Mouse (Mus musculus) retina, postnatal 7 days (tissue): ENCODE measurements at regions not wholly inside any gene's neighbourhood (a gene's known extent, or its start where the extent isn't known, plus 50 kb on each side); places are given as distances from the start of the nearest gene placed in this dataset.

Experiments
- DNase-seq: peaks from one replicate; pipeline ENCODE4 v3.0.0-alpha.2; 2012; ENCODE audit warnings: low read depth, low spot score

- DNase-seq: no peak
Observed at GRCm38 (mm10) chr12:12882931-12883553, 58.7 kb downstream of the Mycn start.

GRCm38 (mm10) chr12:12878031-12878430 is 63.7 kb downstream of the Mycn start:
- no peak for DNase-seq

- DNase-seq: no peak
Observed at GRCm38 (mm10) chr12:12877539-12877938, 64.2 kb downstream of the Mycn start.

GRCm38 (mm10) chr12:12875976-12876745 is 65.6 kb downstream of the Mycn start:
- DNase-seq: no peak

GRCm38 (mm10) chr12:12873551-12873950 is 68.2 kb downstream of the Mycn start:
- no peak for DNase-seq

GRCm38 (mm10) chr12:12872974-12873373 is 68.7 kb downstream of the Mycn start:
- no peak for DNase-seq

GRCm38 (mm10) chr12:12871272-12871671 is 70.4 kb downstream of the Mycn start:
- no peak for DNase-seq

GRCm38 (mm10) chr12:12866590-12866989 is 75.1 kb downstream of the Mycn start:
- DNase-seq: no peak

GRCm38 (mm10) chr12:12850681-12851080 is 91.0 kb downstream of the Mycn start:
- no peak for DNase-seq

GRCm38 (mm10) chr12:12846716-12847115 is 95.0 kb downstream of the Mycn start:
- DNase-seq: no peak

- DNase-seq: peak; percentile 14
Observed at GRCm38 (mm10) chr12:12842247-12842957, 99.3 kb downstream of the Mycn start.

- DNase-seq: no peak
Observed at GRCm38 (mm10) chr12:12841385-12842238, 100.1 kb downstream of the Mycn start.

- no peak for DNase-seq
Observed at GRCm38 (mm10) chr12:12840661-12841384, 100.9 kb downstream of the Mycn start.

GRCm38 (mm10) chr12:12837775-12838174 is 103.9 kb downstream of the Mycn start:
- DNase-seq: no peak

- no peak for DNase-seq
Observed at GRCm38 (mm10) chr12:12827821-12828641, 113.7 kb downstream of the Mycn start.

- DNase-seq: peak; percentile 43
Observed at GRCm38 (mm10) chr12:12827379-12827778, 114.3 kb downstream of the Mycn start.

- no peak for DNase-seq
Observed at GRCm38 (mm10) chr12:12826431-12826830, 115.3 kb downstream of the Mycn start.

GRCm38 (mm10) chr12:12825842-12826241 is 115.9 kb downstream of the Mycn start:
- no peak for DNase-seq

GRCm38 (mm10) chr12:12821473-12821872 is 120.2 kb downstream of the Mycn start:
- no peak for DNase-seq
